ENCODE assay signal across 8 mouse cellular contexts in genomic region chr3:135825754-135826683, GRCm38 (mm10). TPM values are rescaled to one million over a fixed set of nuclear protein-coding genes. Genes with fewer than 3 reads are reported as not detected.
DNase-seq lines count a peak whose midpoint lies in the region; ATAC-seq lines count a peak whose summit lies in the region.

No protein-coding gene starts in this region.

- peak; percentile 58 for ATAC-seq in erythroblast, adult 5-6 weeks (replicated peaks; ENCODE audit: low FRiP score, poor library complexity, severe bottlenecking)
- peak; percentile 82 for ATAC-seq in heart, embryonic 12.5 days (ENCODE audit: insufficient number of reproducible peaks, low FRiP score)
- ATAC-seq in kidney, embryonic 16.5 days (ENCODE audit: low FRiP score, low TSS enrichment) = peak; percentile 72
- ATAC-seq in liver, embryonic 13.5 days (ENCODE audit: low read depth) = peak; percentile 76
- peak; percentile 75 for ATAC-seq in stomach, embryonic 16.5 days (ENCODE audit: insufficient read depth, low FRiP score)

- peak overlapping the region; percentile 82 for H3K4me2 ChIP-seq in heart, embryonic 12.5 days
- peak overlapping the region; percentile 98 for H3K4me2 ChIP-seq in kidney, embryonic 16.5 days (replicated peaks; ENCODE audit: low read depth, low read length)
- H3K4me2 ChIP-seq in liver, embryonic 13.5 days = peak overlapping the region; percentile 96
- peak overlapping the region; percentile 99 for H3K4me2 ChIP-seq in stomach, embryonic 16.5 days (ENCODE audit: low read depth, low read length)

- H3K9me3 ChIP-seq in heart, embryonic 12.5 days (replicated peaks) = no peaks in the 10 kb centered on the region
- no peaks in the 10 kb centered on the region for H3K9me3 ChIP-seq in kidney, embryonic 16.5 days (ENCODE audit: low read length)
- no peaks in the 10 kb centered on the region for H3K9me3 ChIP-seq in liver, embryonic 13.5 days (replicated peaks)
- no peaks in the 10 kb centered on the region for H3K9me3 ChIP-seq in stomach, embryonic 16.5 days (replicated peaks; ENCODE audit: control insufficient read depth, low read length)

- H3K36me3 ChIP-seq in heart, embryonic 12.5 days = no peaks in the 10 kb centered on the region
- H3K36me3 ChIP-seq in kidney, embryonic 16.5 days (ENCODE audit: insufficient read depth, low read length) = no peaks in the 10 kb centered on the region
- peaks cover 19% of the 10 kb centered on the region for H3K36me3 ChIP-seq in liver, embryonic 13.5 days
- no peaks in the 10 kb centered on the region for H3K36me3 ChIP-seq in stomach, embryonic 16.5 days (ENCODE audit: control insufficient read depth, insufficient read depth, low read length)

- peak; percentile 71 for DNase-seq in CD4-positive helper T cell, adult 2 months (ENCODE audit: low read depth, low spot score)
- DNase-seq in brain, adult 2 months (ENCODE audit: low read depth, low spot score) = peak; percentile 45
- DNase-seq in liver, embryonic 13.5 days = peak; percentile 73
- DNase-seq in neural tube, embryonic 10.5 days (ENCODE audit: extremely low spot score, low spot score) = peak; percentile 74

- H3K4me3 ChIP-seq in heart, embryonic 12.5 days = peak overlapping the region; percentile 58
- H3K4me3 ChIP-seq in kidney, embryonic 16.5 days (ENCODE audit: low read length) = peak overlapping the region; percentile 69
- peak overlapping the region; percentile 83 for H3K4me3 ChIP-seq in liver, embryonic 13.5 days (replicated peaks)
- peak overlapping the region; percentile 72 for H3K4me3 ChIP-seq in stomach, embryonic 16.5 days (replicated peaks; ENCODE audit: low read length)

- H3K27ac ChIP-seq in heart, embryonic 12.5 days (ENCODE audit: poor library complexity, severe bottlenecking) = peak overlapping the region; percentile 86
- peak overlapping the region; percentile 77 for H3K27ac ChIP-seq in kidney, embryonic 16.5 days (ENCODE audit: low read length)
- H3K27ac ChIP-seq in liver, embryonic 13.5 days = peak overlapping the region; percentile 97
- peak overlapping the region; percentile 79 for H3K27ac ChIP-seq in stomach, embryonic 16.5 days (ENCODE audit: low read length)

- peak overlapping the region; percentile 71 for H3K9ac ChIP-seq in heart, embryonic 12.5 days
- peak overlapping the region; percentile 70 for H3K9ac ChIP-seq in kidney, embryonic 16.5 days (replicated peaks; ENCODE audit: low read length)
- H3K9ac ChIP-seq in liver, embryonic 13.5 days = peak overlapping the region; percentile 90
- peak overlapping the region; percentile 78 for H3K9ac ChIP-seq in stomach, embryonic 16.5 days (ENCODE audit: low read length)

- no peaks in the 10 kb centered on the region for H3K27me3 ChIP-seq in heart, embryonic 12.5 days (replicated peaks)
- no peaks in the 10 kb centered on the region for H3K27me3 ChIP-seq in kidney, embryonic 16.5 days (ENCODE audit: insufficient read depth, low read length)
- no peaks in the 10 kb centered on the region for H3K27me3 ChIP-seq in liver, embryonic 13.5 days
- no peaks in the 10 kb centered on the region for H3K27me3 ChIP-seq in stomach, embryonic 16.5 days (ENCODE audit: control insufficient read depth, insufficient read depth, low read length)

- under 1% methylated on average over 57 of the region's 57 CpGs for WGBS in heart, embryonic 12.5 days
- under 1% methylated on average over 57 of the region's 57 CpGs for WGBS in kidney, embryonic 16.5 days
- under 1% methylated on average over 57 of the region's 57 CpGs for WGBS in liver, embryonic 13.5 days (ENCODE audit: insufficient replicate concordance)
- under 1% methylated on average over 57 of the region's 57 CpGs for WGBS in stomach, embryonic 16.5 days

- H3K4me1 ChIP-seq in heart, embryonic 12.5 days (replicated peaks) = peaks cover 15% of the 10 kb centered on the region
- H3K4me1 ChIP-seq in kidney, embryonic 16.5 days (ENCODE audit: insufficient read depth, low read length) = peaks cover 19% of the 10 kb centered on the region
- peaks cover 59% of the 10 kb centered on the region for H3K4me1 ChIP-seq in liver, embryonic 13.5 days (replicated peaks)
- peaks cover 15% of the 10 kb centered on the region for H3K4me1 ChIP-seq in stomach, embryonic 16.5 days (ENCODE audit: control insufficient read depth, insufficient read depth, low read length)

RNA-seq across cellular contexts. Expression of gene Slc39a8, which starts 0.9 kb away (rescaled TPM):
- 8.5 and 12.5 TPM in 2 replicates for total RNA-seq in erythroblast, adult 5-6 weeks (2015; ENCODE audit: low replicate concordance)
- total RNA-seq in erythroblast, adult 5-6 weeks (2017; ENCODE audit: low replicate concordance) = 4.0 and 6.8 TPM in 2 replicates
- polyA plus RNA-seq in heart, embryonic 12.5 days (2016; fragmentation: Nextera tagmentation; extraction: Ambion mirVana) = 30.0 and 36.5 TPM in 2 replicates
- 18.3 and 19.5 TPM in 2 replicates for polyA plus RNA-seq in kidney, embryonic 16.5 days (2015; fragmentation: Nextera tagmentation; extraction: Ambion mirVana)
- 61.3 and 76.0 TPM in 2 replicates for polyA plus RNA-seq in liver, embryonic 13.5 days (2015; fragmentation: Nextera tagmentation; extraction: Ambion mirVana)
- polyA plus RNA-seq in stomach, embryonic 16.5 days (2015; fragmentation: Nextera tagmentation; extraction: Ambion mirVana) = 5.9 and 8.1 TPM in 2 replicates

Comparison
In these comparisons a context has a peak if more than half of its experiments do, and no peak if none do; other contexts are left out.
1. Peak in every context shown above with its lines: DNase-seq, ATAC-seq, H3K4me3 ChIP-seq and H3K27ac ChIP-seq.